Mouse (Mus musculus): Measurements from ENCODE around the gene Grm7.

DNA sequence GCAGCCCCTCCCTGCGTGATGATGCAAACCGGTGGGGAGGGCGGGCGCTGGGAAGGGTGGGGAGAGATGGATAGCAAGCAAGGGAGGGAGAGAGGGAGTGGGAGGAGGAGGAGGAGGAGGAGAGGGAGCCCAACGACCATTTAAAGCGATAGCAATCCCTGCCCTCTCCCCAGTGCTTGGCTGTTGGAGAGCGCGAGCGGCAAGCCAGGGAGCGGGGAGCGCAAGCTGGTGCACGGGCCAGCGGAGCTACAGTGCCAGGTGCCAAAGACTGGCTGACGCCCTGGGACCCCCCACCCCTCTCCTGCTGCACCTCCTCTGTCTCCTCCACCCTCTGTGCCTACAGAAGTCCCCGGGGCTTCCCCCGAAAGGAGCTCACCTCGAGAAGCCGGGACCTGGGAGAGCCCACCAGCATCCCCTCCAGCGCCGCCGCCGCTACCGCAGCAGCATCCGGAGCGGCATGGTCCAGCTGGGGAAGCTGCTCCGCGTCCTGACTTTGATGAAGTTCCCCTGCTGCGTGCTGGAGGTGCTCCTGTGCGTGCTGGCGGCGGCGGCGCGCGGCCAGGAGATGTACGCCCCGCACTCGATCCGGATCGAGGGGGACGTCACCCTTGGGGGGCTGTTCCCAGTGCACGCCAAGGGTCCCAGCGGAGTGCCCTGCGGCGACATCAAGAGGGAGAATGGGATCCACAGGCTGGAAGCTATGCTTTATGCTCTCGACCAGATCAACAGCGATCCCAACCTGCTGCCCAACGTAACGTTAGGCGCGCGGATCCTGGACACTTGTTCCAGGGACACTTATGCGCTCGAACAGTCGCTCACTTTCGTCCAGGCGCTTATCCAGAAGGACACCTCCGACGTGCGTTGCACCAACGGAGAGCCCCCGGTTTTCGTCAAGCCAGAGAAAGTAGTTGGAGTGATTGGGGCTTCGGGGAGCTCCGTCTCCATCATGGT is at the start of gene Grm7:
- TF ChIP-seq CTCF (IDR thresholded peaks at IDR 0.05): no peak
- no peak for TF ChIP-seq POLR2A (IDR thresholded peaks at IDR 0.05; ENCODE audit: insufficient read depth, low read depth, low read length)
- no peak for TF ChIP-seq EP300 (IDR thresholded peaks at IDR 0.05; ENCODE audit: insufficient read depth, low read depth, low read length)
